Mouse (Mus musculus): ENCODE results near the gene Impad1. TPM values are rescaled to one million over a fixed set of nuclear protein-coding genes. Genes with fewer than 3 reads are reported as not detected.

The Impad1 gene
- 6.4 and 6.7 TPM in 2 replicates for polyA plus RNA-seq (2015; fragmentation: Nextera tagmentation; extraction: Ambion mirVana)

GRCm38 (mm10) chr4:4792992-4793834 is at the start of gene Impad1:
Impad1 (minus strand) TSS chr4:4793355.
- H3K36me3 ChIP-seq (replicated peaks), result no peaks in the 10 kb centered on the region
- H3K9ac ChIP-seq, result peak within 1 kb of the TSS; percentile 93
- WGBS (ENCODE audit: insufficient replicate concordance), result under 1% methylated on average over 47 of the region's 48 CpGs
- peaks cover 34% of the 10 kb centered on the region for H3K4me1 ChIP-seq (replicated peaks)
- ATAC-seq (ENCODE audit: insufficient read depth), result peak; percentile 87
- no peaks in the 10 kb centered on the region for H3K9me3 ChIP-seq (replicated peaks)
- H3K27me3 ChIP-seq, result no peaks in the 10 kb centered on the region
- peak within 1 kb of the TSS; percentile 95 for H3K4me3 ChIP-seq (replicated peaks)
- peak within 1 kb of the TSS; percentile 77 for H3K4me2 ChIP-seq
- peak within 1 kb of the TSS; percentile 91 for H3K27ac ChIP-seq (replicated peaks)

- no peak overlapping the region for H3K4me3 ChIP-seq (replicated peaks)
- H3K4me1 ChIP-seq (replicated peaks), result no peaks in the 10 kb centered on the region
- H3K27me3 ChIP-seq, result no peaks in the 10 kb centered on the region
- WGBS (ENCODE audit: insufficient replicate concordance), result 31% methylated on average over 1 of the region's 1 CpGs
- H3K9me3 ChIP-seq (replicated peaks), result no peaks in the 10 kb centered on the region
- no peak overlapping the region for H3K27ac ChIP-seq (replicated peaks)
- no peak overlapping the region for H3K4me2 ChIP-seq
- no peaks in the 10 kb centered on the region for H3K36me3 ChIP-seq (replicated peaks)
- ATAC-seq (ENCODE audit: insufficient read depth), result no peak
- H3K9ac ChIP-seq, result no peak overlapping the region
Measured at GRCm38 (mm10) chr4:4840145-4840544, 47.0 kb upstream of the Impad1 start.

- H3K9me3 ChIP-seq (replicated peaks), result no peaks in the 10 kb centered on the region
- H3K4me1 ChIP-seq (replicated peaks), result no peaks in the 10 kb centered on the region
- H3K9ac ChIP-seq, result no peak overlapping the region
- no peaks in the 10 kb centered on the region for H3K36me3 ChIP-seq (replicated peaks)
- WGBS (ENCODE audit: insufficient replicate concordance), result 37% methylated on average over 5 of the region's 5 CpGs
- ATAC-seq (ENCODE audit: insufficient read depth), result no peak
- H3K27ac ChIP-seq (replicated peaks), result no peak overlapping the region
- no peak overlapping the region for H3K4me2 ChIP-seq
- H3K27me3 ChIP-seq, result no peaks in the 10 kb centered on the region
- no peak overlapping the region for H3K4me3 ChIP-seq (replicated peaks)
Measured at GRCm38 (mm10) chr4:4833789-4834295, 40.7 kb upstream of the Impad1 start.

- no peak for ATAC-seq (ENCODE audit: insufficient read depth)
- H3K27me3 ChIP-seq, result no peaks in the 10 kb centered on the region
- no peak overlapping the region for H3K27ac ChIP-seq (replicated peaks)
- no peaks in the 10 kb centered on the region for H3K9me3 ChIP-seq (replicated peaks)
- no peak overlapping the region for H3K4me2 ChIP-seq
- H3K36me3 ChIP-seq (replicated peaks), result no peaks in the 10 kb centered on the region
- WGBS (ENCODE audit: insufficient replicate concordance), result 50% methylated on average over 2 of the region's 2 CpGs
- no peaks in the 10 kb centered on the region for H3K4me1 ChIP-seq (replicated peaks)
- H3K4me3 ChIP-seq (replicated peaks), result no peak overlapping the region
- H3K9ac ChIP-seq, result no peak overlapping the region
Measured at GRCm38 (mm10) chr4:4828131-4828530, 35.0 kb upstream of the Impad1 start.

GRCm38 (mm10) chr4:4822119-4822518 is 29.0 kb upstream of the Impad1 start:
- no peak overlapping the region for H3K4me3 ChIP-seq (replicated peaks)
- no peak overlapping the region for H3K9ac ChIP-seq
- H3K27ac ChIP-seq (replicated peaks), result no peak overlapping the region
- WGBS (ENCODE audit: insufficient replicate concordance), result 36% methylated on average over 1 of the region's 1 CpGs
- ATAC-seq (ENCODE audit: insufficient read depth), result no peak
- no peak overlapping the region for H3K4me2 ChIP-seq
- H3K36me3 ChIP-seq (replicated peaks), result no peaks in the 10 kb centered on the region
- H3K27me3 ChIP-seq, result no peaks in the 10 kb centered on the region
- no peaks in the 10 kb centered on the region for H3K4me1 ChIP-seq (replicated peaks)
- H3K9me3 ChIP-seq (replicated peaks), result no peaks in the 10 kb centered on the region

- Histone ChIP-seq H3K4me2 (peak overlapping the region; percentile 77), H3K9ac (peak overlapping the region; percentile 93), H3K4me1 (replicated peaks) (peaks cover 36% of the 10 kb centered on the region), H3K36me3 (replicated peaks) (0 out of 2 replicates have a peak, but pooled peaks cover 2% of the 10 kb centered on the region), H3K27ac (replicated peaks) (peak overlapping the region; percentile 91), H3K9me3 (replicated peaks) (no peaks in the 10 kb centered on the region), H3K4me3 (replicated peaks) (peak overlapping the region; percentile 95), H3K27me3 (no peaks in the 10 kb centered on the region)
- WGBS (ENCODE audit: insufficient replicate concordance), result 2% methylated on average over 61 of the region's 61 CpGs
- ATAC-seq (ENCODE audit: insufficient read depth), result peak; percentile 90
Measured at GRCm38 (mm10) chr4:4792141-4792991, 789 bp downstream of the Impad1 start.

- Histone ChIP-seq H3K9me3 (replicated peaks) (no peaks in the 10 kb centered on the region), H3K27me3 (no peaks in the 10 kb centered on the region), H3K36me3 (replicated peaks) (0 out of 2 replicates have a peak, but pooled peaks cover 2% of the 10 kb centered on the region), H3K9ac (0 out of 2 replicates have a peak overlapping the region, but pooled peaks have one; percentile 93), H3K4me2 (peak overlapping the region; percentile 77), H3K27ac (replicated peaks) (no peak overlapping the region), H3K4me3 (replicated peaks) (peak overlapping the region; percentile 95), H3K4me1 (replicated peaks) (peaks cover 39% of the 10 kb centered on the region)
- 69% methylated on average over 1 of the region's 1 CpGs for WGBS (ENCODE audit: insufficient replicate concordance)
- ATAC-seq (ENCODE audit: insufficient read depth), result no peak
Measured at GRCm38 (mm10) chr4:4791180-4791579, 2.0 kb downstream of the Impad1 start.

- Histone ChIP-seq H3K27ac (replicated peaks) (no peak overlapping the region), H3K9me3 (replicated peaks) (0 out of 2 replicates have a peak, but pooled peaks cover 5% of the 10 kb centered on the region), H3K4me1 (replicated peaks) (peaks cover 38% of the 10 kb centered on the region), H3K27me3 (no peaks in the 10 kb centered on the region), H3K4me3 (replicated peaks) (no peak overlapping the region), H3K36me3 (replicated peaks) (peaks cover 11% of the 10 kb centered on the region; the same call in 1 of the 2 replicates), H3K4me2 (no peak overlapping the region), H3K9ac (no peak overlapping the region)
- no peak for ATAC-seq (ENCODE audit: insufficient read depth)
- WGBS (ENCODE audit: insufficient replicate concordance), result 88% methylated on average over 2 of the region's 2 CpGs
Measured at GRCm38 (mm10) chr4:4785169-4785568, 8.0 kb downstream of the Impad1 start.

GRCm38 (mm10) chr4:4784305-4784704 is 8.8 kb downstream of the Impad1 start:
- Histone ChIP-seq H3K4me3 (replicated peaks) (no peak overlapping the region), H3K36me3 (replicated peaks) (peaks cover 13% of the 10 kb centered on the region; the same call in 1 of the 2 replicates), H3K9ac (no peak overlapping the region), H3K9me3 (replicated peaks) (0 out of 2 replicates have a peak, but pooled peaks cover 5% of the 10 kb centered on the region), H3K4me1 (replicated peaks) (peaks cover 29% of the 10 kb centered on the region), H3K27me3 (no peaks in the 10 kb centered on the region), H3K27ac (replicated peaks) (no peak overlapping the region), H3K4me2 (no peak overlapping the region)
- ATAC-seq (ENCODE audit: insufficient read depth), result no peak
- WGBS (ENCODE audit: insufficient replicate concordance), result 21% methylated on average over 1 of the region's 1 CpGs

- 0 out of 2 replicates have a peak overlapping the region, but pooled peaks have one; percentile 11 for H3K4me3 ChIP-seq (replicated peaks)
- peak overlapping the region; percentile 59 for H3K4me2 ChIP-seq
- peak; percentile 54 for ATAC-seq (ENCODE audit: insufficient read depth)
Measured at GRCm38 (mm10) chr4:4783686-4783957, 9.5 kb downstream of the Impad1 start.

More at GRCm38 (mm10) chr4:4783686-4783957, 9.5 kb downstream of the Impad1 start:
- Histone ChIP-seq H3K36me3 (replicated peaks) (peaks cover 13% of the 10 kb centered on the region; the same call in 1 of the 2 replicates), H3K9me3 (replicated peaks) (0 out of 2 replicates have a peak, but pooled peaks cover 5% of the 10 kb centered on the region), H3K4me1 (replicated peaks) (peaks cover 29% of the 10 kb centered on the region), H3K27me3 (no peaks in the 10 kb centered on the region), H3K27ac (replicated peaks) (peak overlapping the region; percentile 81), H3K9ac (no peak overlapping the region)
